Mouse (Mus musculus): ENCODE data around the gene Ptcra.
"Not testable (repeated sequence)": the region's sequence is repeated elsewhere in the genome, so short reads cannot be mapped to it uniquely, and the experiment has no call there.

Gene Ptcra

GRCm38 (mm10) chr17:46763544-46763943 is at the start of gene Ptcra:
Gene Ptcra, minus strand, starts transcription at chr17:46763712.
- DNase-seq (ENCODE audit: low read depth) = no peak

- no peak for DNase-seq (ENCODE audit: low read depth)
Measured at GRCm38 (mm10) chr17:46812442-46812841, 48.9 kb upstream of the Ptcra start.

- no peak for DNase-seq (ENCODE audit: low read depth)
Measured at GRCm38 (mm10) chr17:46810672-46811071, 47.2 kb upstream of the Ptcra start.

GRCm38 (mm10) chr17:46809131-46809830 is 45.8 kb upstream of the Ptcra start:
- DNase-seq (ENCODE audit: low read depth) = no peak

- DNase-seq (ENCODE audit: low read depth) = no peak
Measured at GRCm38 (mm10) chr17:46808376-46808775, 44.9 kb upstream of the Ptcra start.

GRCm38 (mm10) chr17:46801761-46802160 is 38.2 kb upstream of the Ptcra start:
- no peak for DNase-seq (ENCODE audit: low read depth)

GRCm38 (mm10) chr17:46799680-46800079 is 36.2 kb upstream of the Ptcra start:
- DNase-seq (ENCODE audit: low read depth) = peak; percentile 23

GRCm38 (mm10) chr17:46797386-46797785 is 33.9 kb upstream of the Ptcra start:
- no peak for DNase-seq (ENCODE audit: low read depth)

- no peak for DNase-seq (ENCODE audit: low read depth)
Measured at GRCm38 (mm10) chr17:46796743-46797142, 33.2 kb upstream of the Ptcra start.

GRCm38 (mm10) chr17:46792963-46793362 is 29.5 kb upstream of the Ptcra start:
- DNase-seq (ENCODE audit: low read depth) = peak; percentile 47

GRCm38 (mm10) chr17:46787974-46788373 is 24.5 kb upstream of the Ptcra start:
- DNase-seq (ENCODE audit: low read depth) = not testable (repeated sequence)

- DNase-seq (ENCODE audit: low read depth) = no peak
Measured at GRCm38 (mm10) chr17:46786952-46787351, 23.4 kb upstream of the Ptcra start.

GRCm38 (mm10) chr17:46783222-46783565 is 19.7 kb upstream of the Ptcra start:
- DNase-seq (ENCODE audit: low read depth) = no peak

- DNase-seq (ENCODE audit: low read depth) = peak; percentile 96
Measured at GRCm38 (mm10) chr17:46782341-46783221, 19.1 kb upstream of the Ptcra start, which contains the start of gene Rpl7l1. Gene Rpl7l1, minus strand, starts transcription at chr17:46782672.

GRCm38 (mm10) chr17:46781876-46782275 is 18.4 kb upstream of the Ptcra start:
- DNase-seq (ENCODE audit: low read depth) = no peak

- no peak for DNase-seq (ENCODE audit: low read depth)
Measured at GRCm38 (mm10) chr17:46776087-46776486, 12.6 kb upstream of the Ptcra start.

- no peak for DNase-seq (ENCODE audit: low read depth)
Measured at GRCm38 (mm10) chr17:46775070-46775469, 11.6 kb upstream of the Ptcra start.

- DNase-seq (ENCODE audit: low read depth) = no peak
Measured at GRCm38 (mm10) chr17:46774131-46774472, 10.6 kb upstream of the Ptcra start.

- peak; percentile 77 for DNase-seq (ENCODE audit: low read depth)
Measured at GRCm38 (mm10) chr17:46773278-46774130, 10.0 kb upstream of the Ptcra start.

GRCm38 (mm10) chr17:46772404-46773277 is 9.1 kb upstream of the Ptcra start, which contains the start of gene 2310039H08Rik:
Gene 2310039H08Rik, plus strand, starts transcription at chr17:46772635.
- peak; percentile 96 for DNase-seq (ENCODE audit: low read depth)

- DNase-seq (ENCODE audit: low read depth) = no peak
Measured at GRCm38 (mm10) chr17:46772038-46772403, 8.5 kb upstream of the Ptcra start.

Data from 416B (cell line).